Mouse (Mus musculus) midbrain, embryonic 13.5 days (tissue): ENCODE data around the gene Arpc5l. TPM values are rescaled to one million over a fixed set of nuclear protein-coding genes. Genes with fewer than 3 reads are reported as not detected.

Experiments
- ATAC-seq: fragments of 200-750 bp; cut with Nextera tagmentation; 2 replicates; pipeline ENCODE4 v1.8.0; 2017; ENCODE audit warnings: mild to moderate bottlenecking, moderate TSS enrichment, moderate library complexity
- H3K27ac ChIP-seq: fragments of 300-500 bp; sonication (generic); 2 replicates; pipeline ENCODE4 v1.5.1; 2015; ENCODE audit warnings: inconsistent platforms, mild to moderate bottlenecking, moderate library complexity
- H3K27me3 ChIP-seq: fragments of 300-500 bp; sonication (generic); 2 replicates; pipeline ENCODE4 v1.6.1; 2015; ENCODE audit warnings: mild to moderate bottlenecking, inconsistent platforms
- H3K36me3 ChIP-seq: fragments of 300-500 bp; sonication (generic); 2 replicates; pipeline ENCODE4 v1.6.1; 2015; ENCODE audit warnings: mild to moderate bottlenecking, inconsistent platforms
- H3K4me1 ChIP-seq: fragments of 300-500 bp; sonication (generic); replicated peaks from 2 replicates; pipeline ENCODE4 v1.6.1; 2015; ENCODE audit warnings: inconsistent platforms
- H3K4me2 ChIP-seq: fragments of 300-500 bp; sonication (generic); replicated peaks from 2 replicates; pipeline ENCODE4 v1.6.1; 2015; ENCODE audit warnings: moderate library complexity, mild to moderate bottlenecking, inconsistent platforms
- H3K4me3 ChIP-seq: fragments of 300-500 bp; sonication (generic); replicated peaks from 2 replicates; pipeline ENCODE4 v1.5.1; 2015; ENCODE audit warnings: mild to moderate bottlenecking, inconsistent platforms
- H3K9ac ChIP-seq: fragments of 300-500 bp; sonication (generic); replicated peaks from 2 replicates; pipeline ENCODE4 v1.6.1; 2015; ENCODE audit warnings: mild to moderate bottlenecking, inconsistent platforms
- H3K9me3 ChIP-seq: fragments of 300-500 bp; sonication (generic); 2 replicates; pipeline ENCODE4 v1.6.1; 2016; ENCODE audit warnings: mild to moderate bottlenecking, inconsistent platforms
- WGBS: fragments of 180-500 bp; shearing (Covaris S2); methylation state at CpG from one replicate; pipeline ENCODE4 v1.1.7; 2015; 5-methylcytosine and 5-hydroxymethylcytosine counted together
- polyA plus RNA-seq: library from polyadenylated mRNA; unstranded; fragments of >200 nt; fragmentation: Nextera tagmentation; extraction: Ambion mirVana; gene quantifications from 2 replicates; pipeline ENCODE4 v1.2.1, GENCODE M21; 2015

The Arpc5l gene
- polyA plus RNA-seq, 1 experiment from 2014 or later, result 132 TPM

GRCm38 (mm10) chr2:38983456-38983855, 21.7 kb upstream of the Arpc5l start:
- H3K9me3 ChIP-seq, result no peaks in the 10 kb centered on the region
- no peak overlapping the region for H3K9ac ChIP-seq
- WGBS, result 99% methylated on average over 2 of the region's 2 CpGs
- H3K36me3 ChIP-seq, result no peaks in the 10 kb centered on the region
- ATAC-seq, result no peak
- H3K27me3 ChIP-seq, result no peaks in the 10 kb centered on the region
- H3K27ac ChIP-seq, result no peak overlapping the region
- no peak overlapping the region for H3K4me3 ChIP-seq
- no peak overlapping the region for H3K4me2 ChIP-seq
- no peaks in the 10 kb centered on the region for H3K4me1 ChIP-seq

- Histone ChIP-seq H3K4me3 (no peak overlapping the region), H3K27me3 (no peaks in the 10 kb centered on the region), H3K36me3 (no peaks in the 10 kb centered on the region), H3K9me3 (no peaks in the 10 kb centered on the region), H3K4me2 (no peak overlapping the region), H3K9ac (no peak overlapping the region), H3K4me1 (no peaks in the 10 kb centered on the region), H3K27ac (no peak overlapping the region)
- ATAC-seq, result no peak
- WGBS, result 89% methylated on average over 3 of the region's 3 CpGs
These were observed 18.6 kb upstream of the Arpc5l start for GRCm38 (mm10) chr2:38986580-38986979.

- Histone ChIP-seq H3K4me2 (no peak overlapping the region), H3K9me3 (no peaks in the 10 kb centered on the region), H3K4me3 (no peak overlapping the region), H3K27ac (no peak overlapping the region), H3K36me3 (no peaks in the 10 kb centered on the region), H3K4me1 (no peaks in the 10 kb centered on the region), H3K27me3 (no peaks in the 10 kb centered on the region), H3K9ac (no peak overlapping the region)
- no peak for ATAC-seq
- WGBS, result 71% methylated on average over 1 of the region's 1 CpGs
These were observed 17.8 kb upstream of the Arpc5l start for GRCm38 (mm10) chr2:38987371-38987770.

GRCm38 (mm10) chr2:38987803-38988510, 17.2 kb upstream of the Arpc5l start:
- H3K27ac ChIP-seq, result no peak overlapping the region
- no peaks in the 10 kb centered on the region for H3K36me3 ChIP-seq
- H3K27me3 ChIP-seq, result no peaks in the 10 kb centered on the region
- H3K9ac ChIP-seq, result no peak overlapping the region
- H3K4me2 ChIP-seq, result no peak overlapping the region
- WGBS, result 90% methylated on average over 6 of the region's 6 CpGs
- H3K4me1 ChIP-seq, result no peaks in the 10 kb centered on the region
- no peaks in the 10 kb centered on the region for H3K9me3 ChIP-seq
- no peak for ATAC-seq
- no peak overlapping the region for H3K4me3 ChIP-seq

- 89% methylated on average over 2 of the region's 2 CpGs for WGBS
- Histone ChIP-seq H3K36me3 (no peaks in the 10 kb centered on the region), H3K27me3 (no peaks in the 10 kb centered on the region), H3K9me3 (no peaks in the 10 kb centered on the region), H3K4me1 (no peaks in the 10 kb centered on the region), H3K9ac (no peak overlapping the region), H3K4me3 (no peak overlapping the region), H3K27ac (no peak overlapping the region), H3K4me2 (no peak overlapping the region)
- ATAC-seq, result no peak
These were observed 16.2 kb upstream of the Arpc5l start for GRCm38 (mm10) chr2:38988929-38989328.

GRCm38 (mm10) chr2:38992004-38992403, 13.1 kb upstream of the Arpc5l start:
- 83% methylated on average over 4 of the region's 4 CpGs for WGBS
- no peak for ATAC-seq
- H3K27ac ChIP-seq, result no peak overlapping the region
- H3K9me3 ChIP-seq, result no peaks in the 10 kb centered on the region
- no peak overlapping the region for H3K9ac ChIP-seq
- H3K4me3 ChIP-seq, result no peak overlapping the region
- H3K27me3 ChIP-seq, result peaks cover 3% of the 10 kb centered on the region; the same call in 1 of the 2 replicates
- H3K36me3 ChIP-seq, result no peaks in the 10 kb centered on the region
- H3K4me1 ChIP-seq, result no peaks in the 10 kb centered on the region
- H3K4me2 ChIP-seq, result no peak overlapping the region

- H3K27me3 ChIP-seq, result peaks cover 5% of the 10 kb centered on the region; the same call in 1 of the 2 replicates
These were observed 12.7 kb upstream of the Arpc5l start for GRCm38 (mm10) chr2:38992452-38992851.

GRCm38 (mm10) chr2:38997386-38998374, 7.5 kb upstream of the Arpc5l start, which contains the start of gene Wdr38:
Gene Wdr38, plus strand, starts transcription at chr2:38997476.
- ATAC-seq, result peak; percentile 92
- Histone ChIP-seq H3K36me3 (peaks cover 32% of the 10 kb centered on the region), H3K4me3 (peak within 1 kb of the TSS; percentile 21), H3K9ac (peak within 1 kb of the TSS; percentile 4; the same call in 1 of the 2 replicates), H3K4me2 (peak within 1 kb of the TSS; percentile 48), H3K9me3 (no peaks in the 10 kb centered on the region), H3K27ac (no peak within 1 kb of the TSS), H3K4me1 (peaks cover 13% of the 10 kb centered on the region), H3K27me3 (peaks cover 5% of the 10 kb centered on the region; the same call in 1 of the 2 replicates)
- 16% methylated on average over 33 of the region's 33 CpGs for WGBS

More at GRCm38 (mm10) chr2:38992452-38992851, 12.7 kb upstream of the Arpc5l start:
- Histone ChIP-seq H3K27ac (no peak overlapping the region), H3K36me3 (no peaks in the 10 kb centered on the region), H3K4me3 (no peak overlapping the region), H3K9ac (no peak overlapping the region), H3K4me2 (no peak overlapping the region), H3K9me3 (no peaks in the 10 kb centered on the region), H3K4me1 (peaks cover under 1% of the 10 kb centered on the region; the same call in 1 of the 2 replicates)
- no peak for ATAC-seq
- 53% methylated on average over 4 of the region's 4 CpGs for WGBS

GRCm38 (mm10) chr2:38999381-38999780, 5.8 kb upstream of the Arpc5l start:
- no peaks in the 10 kb centered on the region for H3K9me3 ChIP-seq
- H3K27ac ChIP-seq, result no peak overlapping the region
- H3K4me3 ChIP-seq, result no peak overlapping the region
- ATAC-seq, result no peak
- peaks cover 5% of the 10 kb centered on the region; the same call in 1 of the 2 replicates for H3K27me3 ChIP-seq
- WGBS, result 68% methylated on average over 4 of the region's 4 CpGs
- peaks cover 44% of the 10 kb centered on the region for H3K36me3 ChIP-seq
- H3K4me1 ChIP-seq, result peaks cover 30% of the 10 kb centered on the region
- no peak overlapping the region for H3K4me2 ChIP-seq
- no peak overlapping the region for H3K9ac ChIP-seq

- Histone ChIP-seq H3K27me3 (peaks cover 5% of the 10 kb centered on the region; the same call in 1 of the 2 replicates), H3K4me3 (no peak overlapping the region), H3K9me3 (no peaks in the 10 kb centered on the region), H3K9ac (no peak overlapping the region), H3K4me1 (peaks cover 30% of the 10 kb centered on the region), H3K36me3 (peaks cover 44% of the 10 kb centered on the region), H3K27ac (no peak overlapping the region), H3K4me2 (no peak overlapping the region)
- WGBS, result 78% methylated on average over 8 of the region's 8 CpGs
- ATAC-seq, result no peak
These were observed 5.1 kb upstream of the Arpc5l start for GRCm38 (mm10) chr2:38999910-39000586.

- Histone ChIP-seq H3K9ac (no peak overlapping the region), H3K4me2 (no peak overlapping the region), H3K27ac (no peak overlapping the region), H3K36me3 (peaks cover 44% of the 10 kb centered on the region), H3K4me1 (peaks cover 30% of the 10 kb centered on the region), H3K4me3 (no peak overlapping the region), H3K9me3 (no peaks in the 10 kb centered on the region), H3K27me3 (peaks cover 5% of the 10 kb centered on the region; the same call in 1 of the 2 replicates)
- no peak for ATAC-seq
- 84% methylated on average over 4 of the region's 4 CpGs for WGBS
These were observed 4.6 kb upstream of the Arpc5l start for GRCm38 (mm10) chr2:39000587-39000919.
